Mouse (Mus musculus) mammary gland, adult 2 months (tissue): ENCODE data around the gene Esp23. TPM values are rescaled to one million over a fixed set of nuclear protein-coding genes. Genes with fewer than 3 reads are reported as not detected.

Experiments used
- polyA plus RNA-seq: library from polyadenylated mRNA; depleted of rRNA; stranded (reverse); fragments of >200 nt; gene quantifications from 2 replicates; pipeline ENCODE4 v1.2.3, GENCODE M21; 2012; ENCODE audit warnings: low replicate concordance; rRNA removed

Gene Esp23
- not detected in 2 replicates for polyA plus RNA-seq

GRCm38 (mm10) chr17:39076937-39077336, at the start of gene Esp23:
TSS of gene Esp23 (minus strand) at chr17:39077037.

GRCm38 (mm10) chr17:39095034-39095433, 18.2 kb upstream of the Esp23 start, which contains the start of gene Esp22:
TSS of gene Esp22 (plus strand) at chr17:39095334.

GRCm38 (mm10) chr17:39043241-39043640, 33.6 kb downstream of the Esp23 start, which contains the start of gene Gm21903:
TSS of gene Gm21903 (minus strand) at chr17:39043341.

GRCm38 (mm10) chr17:39036395-39036794, 40.4 kb downstream of the Esp23 start, which contains the start of gene Esp24:
TSS of gene Esp24 (plus strand) at chr17:39036695.

Other genes starting within 250 kb of the Esp23 start
- not detected in 2 replicates for gene Esp24, start 40.3 kb downstream of the Esp23 start, polyA plus RNA-seq
- gene Gm21903, start 33.7 kb downstream of the Esp23 start, polyA plus RNA-seq, result not detected in 2 replicates
- gene Esp22, start 18.3 kb upstream of the Esp23 start, polyA plus RNA-seq, result not detected in 2 replicates